Mouse (Mus musculus) kidney, postnatal 36 days (tissue): ENCODE measurements around the gene Irf2.

ENCODE experiments used
- DNase-seq, 2 experiments: peaks; one replicate each; pipeline ENCODE4 v3.0.0; 2021 to 2022; ENCODE audit warnings: mixed read lengths in 2 of 2

The Irf2 gene

DNA sequence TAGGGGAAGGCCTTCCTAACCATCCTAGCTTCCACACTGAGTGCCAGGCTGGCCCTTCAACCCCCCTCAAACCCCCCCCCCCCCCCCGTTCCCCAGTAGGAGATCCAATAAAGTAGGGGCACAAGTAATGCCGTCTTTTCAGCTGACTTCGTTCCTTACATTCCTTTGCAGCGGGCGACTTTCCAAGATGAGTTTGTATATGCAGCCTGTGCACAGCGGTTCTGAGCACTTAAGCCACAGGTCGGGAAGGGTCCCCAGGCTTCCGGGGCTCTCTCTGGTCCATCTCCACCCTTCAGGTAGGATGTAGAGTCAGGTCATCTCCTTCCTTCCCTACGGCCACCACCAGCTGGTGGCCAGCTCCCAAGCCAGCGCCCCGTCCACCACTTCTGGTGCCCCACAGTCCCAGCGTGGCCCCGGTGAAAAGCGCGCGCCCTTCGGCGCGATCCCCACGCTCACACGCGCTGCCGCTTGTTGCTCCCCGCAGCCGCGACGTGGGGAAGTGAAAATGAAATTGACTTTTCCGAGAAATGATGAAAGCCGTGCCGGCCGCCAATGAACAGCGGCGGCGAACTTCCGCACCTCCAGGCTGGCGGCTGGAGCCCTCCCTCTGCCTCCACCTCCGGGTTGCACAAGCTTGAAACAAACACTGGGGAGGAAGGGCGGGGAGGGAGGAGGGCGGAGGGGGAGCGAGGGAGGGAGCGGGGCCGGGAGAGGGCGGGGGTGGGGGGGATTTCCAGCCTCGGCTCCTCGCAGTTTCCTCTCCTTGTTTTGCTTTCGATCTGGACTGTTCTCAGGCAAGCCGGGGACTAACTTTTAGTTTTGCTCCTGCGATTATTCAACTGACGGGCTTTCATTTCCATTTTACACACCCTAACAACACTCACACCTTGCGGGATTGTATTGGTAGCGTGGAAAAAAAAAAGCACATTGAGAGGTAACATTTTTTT, at the start of gene Irf2:
Gene Irf2, plus strand, starts transcription at position 730 of the 947 bp plus-strand sequence.
- DNase-seq, result peak; percentile 93 to 95

DNA sequence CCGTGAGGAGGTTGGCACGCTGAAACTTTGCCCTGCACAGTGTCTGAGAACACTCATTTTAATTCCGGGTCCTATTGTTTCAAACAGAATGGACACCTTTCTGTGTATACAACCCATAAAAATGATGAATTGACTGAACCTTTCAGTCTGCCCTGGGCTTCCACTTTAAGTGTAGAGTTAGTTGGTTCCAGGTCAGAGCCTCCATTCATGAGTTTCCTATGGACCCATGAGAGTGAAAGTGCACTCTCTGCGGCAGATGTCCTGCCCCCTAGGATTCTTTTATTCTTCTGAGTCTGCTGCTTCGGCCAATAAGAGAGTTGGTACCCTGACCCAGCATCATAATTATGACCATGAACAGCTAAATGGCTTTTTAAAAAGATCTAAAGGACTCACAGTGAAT, 49.4 kb upstream of the Irf2 start:
- no peak for DNase-seq

DNA sequence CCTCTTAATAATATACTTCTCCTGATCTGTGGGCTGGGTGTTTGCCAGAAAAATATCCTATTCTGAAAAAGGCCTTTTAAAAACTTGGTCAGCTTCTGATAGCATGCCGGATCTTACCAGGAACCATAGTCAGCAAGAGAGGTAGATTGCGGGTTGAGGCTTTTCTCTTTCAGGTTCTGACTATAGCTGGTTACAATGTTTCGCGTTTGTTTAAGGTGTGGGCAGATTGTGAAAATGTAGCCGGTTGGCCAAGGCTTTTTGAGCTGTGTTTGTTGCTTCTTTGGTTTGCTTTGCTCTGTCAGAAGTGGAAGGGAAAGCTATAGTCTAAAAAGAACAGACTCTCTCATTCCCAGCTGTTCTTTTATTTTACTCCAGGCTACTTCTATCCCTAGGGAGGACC, 49.0 kb upstream of the Irf2 start:
- no peak for DNase-seq

DNA sequence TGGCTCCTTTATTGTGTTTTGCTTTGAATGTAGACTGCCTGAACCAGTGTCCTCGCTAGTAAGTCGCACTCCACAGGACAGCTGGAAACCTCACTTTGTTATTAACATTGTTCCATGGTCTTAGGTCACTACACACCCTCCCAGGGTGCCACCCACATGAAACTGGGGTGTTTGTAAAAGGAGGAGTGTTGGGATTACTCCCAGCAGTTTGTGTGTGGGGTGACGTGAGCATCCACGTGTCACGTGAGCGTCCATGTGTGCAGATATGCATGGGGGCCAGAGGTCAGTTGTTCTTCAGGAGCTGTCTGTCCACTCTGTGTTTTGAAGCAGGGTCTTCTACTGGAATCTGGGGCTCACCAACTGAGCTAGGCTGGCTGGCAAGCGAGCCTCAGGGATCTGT, 48.2 kb upstream of the Irf2 start:
- peak in 1 of 2 experiments; percentile 14 for DNase-seq

DNA sequence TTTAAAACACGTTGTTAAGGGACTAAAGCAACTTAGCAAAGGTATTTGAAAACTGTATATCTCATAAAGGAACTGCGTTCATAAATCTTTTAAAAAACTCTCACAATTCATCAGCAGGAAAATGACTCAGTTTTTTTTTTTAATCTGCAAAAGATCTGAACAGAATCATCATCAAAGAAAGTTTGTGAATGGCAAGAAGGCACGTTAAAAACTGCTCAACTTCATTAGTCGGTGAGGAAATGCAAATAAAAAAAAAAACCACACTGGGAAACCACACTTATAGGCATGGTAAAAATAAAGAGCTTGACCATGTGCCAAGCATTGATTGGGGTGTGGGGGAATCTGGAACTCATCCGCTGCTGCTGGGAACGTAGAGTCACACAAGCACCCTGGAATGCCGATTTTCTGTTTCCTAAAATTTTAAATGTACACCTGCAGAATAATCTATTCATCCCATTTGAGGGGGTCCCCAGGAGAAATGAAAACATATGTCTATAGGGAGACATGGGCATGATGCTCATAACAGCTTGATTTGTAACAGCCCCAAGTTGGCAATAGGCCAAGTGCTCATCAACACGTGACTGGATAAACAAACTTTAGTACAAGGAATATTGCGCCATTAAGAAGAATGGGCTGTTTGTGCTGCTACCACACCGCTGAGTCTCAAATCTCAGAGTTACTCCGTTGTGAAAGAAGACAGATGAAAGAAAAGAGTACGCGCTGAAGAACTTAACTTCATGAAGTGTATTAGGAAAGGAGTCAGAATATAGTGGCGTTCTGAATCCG, 43.1 kb upstream of the Irf2 start:
- no peak for DNase-seq

DNA sequence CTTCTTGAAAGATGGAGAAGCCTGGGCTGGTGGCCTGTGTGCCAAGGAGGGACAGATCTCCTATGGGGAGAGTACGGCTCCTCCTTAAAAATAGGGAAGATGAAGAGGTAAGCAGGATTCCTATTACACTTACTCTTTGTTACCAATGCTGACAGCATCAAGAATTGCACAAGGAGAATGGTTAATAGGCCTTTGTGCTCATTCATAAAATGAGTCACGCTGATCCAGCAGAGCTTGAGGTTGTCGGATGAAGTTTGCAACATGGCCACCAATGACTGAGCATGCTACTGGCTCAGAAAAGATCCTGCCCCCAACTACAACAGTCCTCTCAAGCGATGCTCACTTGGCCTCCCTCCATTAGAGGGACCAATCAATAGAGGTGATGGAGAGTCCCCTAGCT, 42.0 kb upstream of the Irf2 start:
- no peak for DNase-seq

DNA sequence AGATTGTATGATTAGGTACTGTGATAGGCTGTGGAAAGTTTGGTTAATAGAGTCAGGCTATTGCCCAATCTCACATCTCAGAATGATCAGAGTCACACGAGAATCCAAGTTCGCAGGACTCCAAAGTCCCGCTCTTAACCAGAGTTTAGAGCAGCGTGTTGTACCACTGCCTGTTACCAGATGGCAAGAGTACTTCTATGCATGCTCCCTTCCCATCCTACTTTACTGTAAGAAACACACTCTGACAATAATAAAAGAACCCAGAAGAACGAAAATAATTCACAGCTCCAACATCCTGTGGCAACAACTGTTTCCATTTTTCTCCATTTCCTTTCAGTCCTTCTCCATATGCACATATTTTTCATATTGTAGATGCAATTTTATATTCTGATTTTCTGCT, 41.4 kb upstream of the Irf2 start:
- no peak for DNase-seq

DNA sequence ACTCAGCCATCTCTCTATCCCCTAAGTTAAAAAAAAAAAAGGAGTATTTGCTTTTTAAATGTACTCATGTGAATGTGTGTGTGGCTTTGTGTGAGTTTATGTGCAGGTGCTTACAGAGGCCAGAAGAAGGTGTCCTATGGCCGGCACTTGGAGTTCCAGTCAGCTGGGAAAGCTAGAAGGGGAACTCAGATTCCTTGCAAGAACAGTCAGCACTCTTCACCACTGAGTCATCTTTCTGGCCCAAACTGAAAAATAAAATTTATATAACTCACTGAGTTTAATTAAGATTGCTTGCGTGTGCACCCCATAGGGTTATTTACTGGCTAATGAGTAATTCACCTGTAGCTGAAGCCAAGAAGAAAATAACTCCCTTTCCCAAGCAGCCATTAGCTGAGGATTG, 34.4 kb upstream of the Irf2 start:
- DNase-seq, result no peak

DNA sequence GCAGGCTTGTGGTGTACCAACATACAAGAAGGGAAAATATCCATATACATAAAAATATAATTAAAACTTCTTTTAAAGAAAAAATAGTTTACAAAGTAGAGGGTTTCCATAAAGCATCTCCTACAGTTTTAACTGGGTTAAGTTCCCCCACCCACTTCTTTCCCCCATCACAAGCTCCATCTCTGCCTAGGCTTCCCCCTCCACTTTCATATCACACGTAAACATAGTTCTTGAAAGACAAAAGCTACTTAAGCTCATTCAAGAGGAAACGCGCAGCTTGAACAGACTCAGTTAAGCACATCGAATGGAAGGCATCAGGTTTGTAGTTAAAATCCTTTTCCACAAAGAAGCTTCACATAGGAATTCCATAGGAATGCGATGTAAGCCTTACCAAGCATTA, 32.8 kb upstream of the Irf2 start:
- DNase-seq, result no peak

DNA sequence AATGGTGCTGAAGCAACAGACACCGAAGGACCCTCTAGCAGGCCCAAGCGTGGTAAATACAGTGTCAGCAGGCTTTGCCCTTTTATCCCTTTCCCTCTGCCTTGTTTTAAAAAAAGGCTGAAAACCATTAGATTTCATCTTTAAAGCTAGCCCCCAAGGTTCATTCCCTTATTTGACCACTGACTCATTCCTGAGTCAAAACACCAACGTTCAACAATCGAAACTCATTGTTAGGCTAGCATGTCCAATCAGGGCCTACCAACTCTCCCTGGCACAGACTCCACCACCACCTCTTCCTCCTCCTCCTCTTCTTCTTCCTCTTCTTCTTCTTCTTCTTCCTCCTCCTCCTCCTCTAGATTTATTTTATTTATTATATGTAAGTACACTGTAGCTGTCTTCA, 30.2 kb upstream of the Irf2 start:
- DNase-seq, result no peak

DNA sequence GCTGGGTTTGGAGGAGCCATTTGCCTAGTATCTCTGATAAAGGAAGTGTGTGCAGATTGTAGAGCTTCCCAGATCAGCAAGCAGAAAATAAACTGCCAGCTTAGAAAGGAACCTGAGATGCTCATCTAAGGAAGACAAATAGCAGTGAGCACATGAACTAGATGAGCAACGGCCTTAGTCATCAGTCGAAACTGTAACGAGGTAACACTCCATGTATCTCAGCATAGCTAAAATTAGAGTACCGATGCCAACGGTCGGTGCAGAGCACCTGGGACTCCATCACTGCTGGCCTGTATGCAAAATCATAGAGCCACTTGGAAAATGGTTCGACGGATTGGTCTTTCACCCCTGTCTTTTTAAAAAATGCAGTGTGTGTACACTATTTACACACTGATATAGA, 29.2 kb upstream of the Irf2 start:
- no peak for DNase-seq

DNA sequence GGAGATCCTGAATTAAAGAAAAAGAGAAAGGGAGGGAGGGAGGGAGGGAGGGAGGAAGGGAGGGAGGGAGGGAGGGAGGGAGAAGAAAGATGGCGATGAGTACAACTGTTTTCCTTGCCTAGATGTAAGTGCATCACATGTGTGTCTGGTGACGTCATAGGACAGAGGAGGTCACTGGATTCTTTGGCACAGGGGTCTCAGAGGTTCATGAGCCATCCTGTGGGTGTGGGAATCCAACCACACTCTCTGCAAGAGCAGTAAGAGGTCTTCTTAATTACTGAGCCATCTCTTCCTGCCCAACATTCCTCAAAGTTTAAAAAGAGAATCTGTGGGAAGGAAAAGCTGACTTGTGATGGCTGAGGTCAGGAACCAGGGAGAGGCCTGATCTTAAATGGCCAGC, 28.0 kb upstream of the Irf2 start:
- no peak for DNase-seq

DNA sequence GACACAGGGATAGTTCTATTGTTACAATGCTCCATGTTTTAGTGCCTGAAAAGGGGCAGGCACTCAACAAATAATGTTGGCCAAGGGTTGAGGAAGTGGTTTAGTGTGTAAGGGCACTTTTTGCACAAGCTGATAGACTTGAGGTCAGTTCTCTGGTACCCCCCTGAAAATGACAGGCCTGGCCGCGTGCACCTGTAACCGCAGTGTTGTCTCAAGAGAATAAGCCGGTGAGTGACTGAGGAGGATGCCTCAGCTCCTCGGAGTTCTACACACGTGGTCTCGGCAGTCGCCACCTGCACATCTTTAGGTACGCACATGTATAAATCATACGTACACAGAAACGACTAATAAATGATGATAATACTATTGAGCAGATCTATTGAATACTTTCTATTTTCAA, 26.4 kb upstream of the Irf2 start:
- DNase-seq, result no peak

DNA sequence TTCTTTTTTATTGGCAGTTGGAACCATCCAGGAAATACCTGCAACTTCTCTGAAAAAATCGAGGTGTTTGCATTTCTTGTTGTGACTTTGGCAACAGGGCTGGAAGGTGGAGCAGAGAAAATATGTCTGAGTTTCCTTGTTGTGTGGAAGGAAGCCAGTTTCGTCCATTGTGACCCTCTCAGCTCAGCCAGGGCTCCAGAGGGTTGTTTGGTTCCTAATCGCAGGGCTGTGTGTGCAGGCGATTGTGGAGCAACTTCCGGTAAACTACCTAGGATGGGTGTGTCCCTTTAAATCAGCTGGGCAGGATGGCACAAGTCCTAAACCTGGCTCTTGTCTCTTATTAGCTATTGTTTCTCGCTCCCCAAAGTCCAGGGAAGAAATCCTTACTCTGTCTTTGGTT, 25.7 kb upstream of the Irf2 start:
- DNase-seq, result no peak

DNA sequence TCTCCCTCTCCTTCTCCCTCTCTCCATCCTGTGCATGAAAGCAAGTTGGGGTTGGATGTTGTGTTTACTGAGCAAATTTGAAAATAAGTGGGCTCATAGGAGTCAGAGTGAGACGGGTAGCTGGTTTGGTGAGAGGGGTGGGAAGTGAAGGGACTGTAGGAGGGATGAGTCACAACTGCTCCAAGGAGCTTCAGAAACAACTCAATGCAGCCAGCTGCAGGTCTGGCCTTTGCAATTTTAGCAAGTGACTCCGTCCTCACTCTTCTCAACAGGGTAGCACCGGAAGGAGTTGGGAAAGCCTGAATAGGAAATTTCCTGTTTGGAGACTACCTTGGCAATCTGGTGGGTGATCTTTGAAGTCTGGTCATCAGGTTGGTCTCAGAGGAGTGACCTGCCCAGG, 25.1 kb upstream of the Irf2 start:
- DNase-seq, result no peak

DNA sequence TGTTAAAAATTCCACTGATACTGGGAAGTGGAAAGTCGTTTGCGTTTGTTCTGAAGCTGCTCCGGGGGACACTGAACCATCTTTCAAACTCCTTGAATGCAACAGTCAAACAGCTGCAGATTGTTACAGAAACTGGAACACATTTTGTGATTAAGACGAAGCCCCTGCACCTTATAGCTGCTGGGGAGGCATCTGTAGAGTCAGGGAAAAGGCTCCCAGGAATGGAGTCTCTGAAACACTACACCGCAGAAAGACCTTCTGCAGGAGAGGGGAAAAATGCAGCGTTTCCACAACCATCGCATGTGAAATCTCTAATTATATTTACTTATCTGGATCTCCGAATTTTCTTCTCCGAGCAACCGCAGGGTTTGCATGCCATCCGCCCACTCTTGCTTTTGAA, 23.1 kb upstream of the Irf2 start:
- no peak for DNase-seq

DNA sequence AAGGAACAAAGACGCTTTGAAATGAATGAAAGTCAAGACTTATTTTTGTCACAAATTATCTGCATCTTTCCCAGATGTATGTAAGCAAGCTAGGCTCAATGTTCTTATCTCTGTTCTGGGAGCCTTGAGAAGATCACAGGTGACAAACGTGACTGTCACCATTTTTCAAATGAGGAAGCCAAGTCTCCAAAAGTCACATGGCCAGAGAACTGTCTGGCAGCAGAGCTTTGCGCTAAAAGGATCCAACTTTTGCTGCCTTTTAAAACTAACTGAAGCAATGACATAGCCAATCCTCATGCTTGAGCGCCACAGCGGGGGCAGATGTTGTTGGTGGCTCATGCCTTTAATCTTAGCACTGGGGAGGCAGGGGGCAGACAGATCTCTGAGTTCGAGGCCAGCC, 22.4 kb upstream of the Irf2 start:
- DNase-seq, result no peak

DNA sequence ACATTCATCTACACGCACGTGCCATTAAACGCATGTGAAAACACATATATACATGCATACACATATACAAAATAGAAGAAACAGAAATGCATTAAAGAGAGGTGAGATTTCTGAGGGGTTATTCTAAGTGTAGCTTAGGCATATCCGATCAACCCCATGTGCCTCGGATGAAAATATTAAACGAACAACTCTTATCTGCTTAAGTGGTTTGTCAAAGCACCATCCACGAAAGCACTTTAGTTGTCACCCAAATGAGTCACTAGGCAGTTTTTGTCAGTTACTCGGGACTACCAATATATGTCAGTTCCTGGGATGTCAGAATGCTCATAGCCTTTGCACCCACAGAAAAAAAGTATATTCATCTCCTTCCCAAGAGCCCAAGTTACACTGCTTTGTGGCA, 21.2 kb upstream of the Irf2 start:
- DNase-seq, result no peak

DNA sequence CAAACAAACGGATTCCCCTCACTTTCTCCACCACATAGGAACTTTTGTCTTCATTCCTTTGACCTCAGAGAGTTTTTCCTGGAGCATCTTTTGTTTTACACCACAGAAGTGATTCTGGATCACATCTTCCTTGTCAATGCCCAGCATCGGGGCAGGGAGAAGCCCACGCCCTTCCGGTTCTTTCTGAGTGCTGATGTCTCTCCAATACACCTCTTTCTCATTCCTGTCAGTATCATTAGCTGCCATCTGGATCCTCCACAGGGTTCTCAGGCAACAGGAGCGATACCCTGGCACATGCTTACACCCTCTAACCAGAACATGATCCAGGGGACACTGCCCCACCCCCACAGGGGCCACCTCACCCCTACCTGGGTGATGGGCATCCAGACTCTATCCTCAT, 20.8 kb upstream of the Irf2 start:
- DNase-seq, result no peak

DNA sequence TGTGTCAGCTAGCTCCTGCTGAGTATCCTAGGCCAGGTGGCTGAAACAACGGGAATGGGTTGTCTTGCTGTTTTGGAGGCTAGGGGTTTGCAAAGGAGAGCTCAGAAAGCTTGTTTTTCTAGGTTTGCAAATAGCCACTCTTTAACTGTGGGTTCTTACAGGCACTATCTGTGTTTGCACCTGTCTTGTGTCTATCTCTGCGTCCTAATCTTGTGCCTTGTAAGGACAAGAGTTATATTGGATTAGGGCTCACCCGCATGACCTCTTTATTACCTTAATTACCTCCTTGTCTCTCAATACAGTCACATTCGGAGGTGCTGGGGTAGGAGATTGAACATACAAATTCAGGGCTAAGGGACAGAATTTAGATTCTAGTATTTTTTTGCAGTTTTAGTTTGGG, 18.9 kb upstream of the Irf2 start:
- DNase-seq, result no peak

DNA sequence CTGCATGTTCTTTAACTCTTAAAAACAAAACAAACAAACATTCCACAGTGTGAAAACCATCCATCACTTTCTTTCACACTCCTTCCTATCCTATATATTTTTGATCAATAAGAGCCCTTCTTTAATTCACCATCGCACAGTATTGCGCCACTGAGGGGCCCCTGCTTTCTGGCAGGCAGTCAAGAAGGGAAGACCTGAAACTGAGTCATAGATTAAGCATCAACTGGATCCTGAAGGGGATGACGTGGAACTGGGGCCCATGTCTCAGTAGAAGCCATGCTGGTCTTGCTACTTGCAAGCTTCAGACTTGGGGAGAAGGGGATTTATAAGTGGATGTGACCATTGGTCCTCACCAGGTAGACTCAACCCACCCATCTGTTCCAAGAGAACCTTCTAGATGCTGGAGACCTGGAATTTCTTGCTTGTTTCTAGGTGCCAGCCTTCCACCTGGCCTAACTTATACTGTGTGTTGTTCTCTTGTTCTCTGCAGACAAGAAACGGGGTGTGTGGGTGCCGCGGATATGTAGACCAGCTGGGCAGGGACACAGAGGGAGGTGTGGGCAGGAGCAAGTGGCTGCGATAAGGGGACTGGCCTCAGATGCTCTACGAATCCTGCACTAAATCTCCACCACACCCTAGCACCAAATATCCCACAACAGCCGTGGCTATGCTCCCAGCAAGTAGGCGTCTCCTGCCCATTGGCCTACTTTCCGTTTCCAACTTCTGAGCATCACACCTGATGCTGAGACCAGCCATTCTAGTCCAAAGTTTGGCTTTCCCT, 18.3 kb upstream of the Irf2 start:
- DNase-seq, result no peak

DNA sequence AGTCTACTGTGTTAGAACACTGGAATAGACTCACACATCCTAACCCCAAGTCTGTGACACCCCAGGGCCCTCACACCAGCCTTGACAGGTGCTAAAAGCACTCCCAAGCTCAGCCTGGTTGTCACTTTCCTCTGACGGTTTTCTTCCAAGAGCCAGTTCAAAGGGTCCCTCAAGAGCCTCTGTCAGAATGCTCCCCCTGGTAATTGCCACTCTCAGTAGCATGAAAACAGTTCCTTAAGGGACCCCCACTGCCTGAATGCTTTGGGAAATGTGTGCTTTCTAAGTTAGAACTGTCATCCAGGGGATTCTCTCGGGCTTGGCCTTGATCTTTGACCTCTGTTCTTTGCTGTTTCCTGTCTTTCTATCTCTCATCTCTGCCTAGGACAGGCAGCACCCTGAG, 17.0 kb upstream of the Irf2 start:
- DNase-seq, result no peak

DNA sequence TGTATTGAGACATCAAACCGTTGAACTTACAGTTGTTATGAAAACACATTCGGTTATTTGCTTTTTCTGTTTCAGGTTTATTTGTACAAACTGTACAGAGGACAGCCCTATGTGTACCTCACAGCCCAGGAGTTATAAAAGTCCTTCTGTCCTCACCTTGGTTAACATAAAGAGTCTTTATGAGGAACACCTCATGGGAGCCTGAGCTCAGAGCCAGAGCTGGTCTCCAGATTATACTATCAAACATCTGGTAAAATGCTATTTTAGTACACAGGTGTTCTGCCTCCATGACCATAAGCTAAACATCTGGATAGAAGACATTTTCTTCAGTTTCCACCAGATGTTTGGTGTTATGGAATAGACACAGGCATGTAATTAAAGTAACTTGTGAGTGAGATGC, 13.1 kb upstream of the Irf2 start:
- no peak for DNase-seq
